Mouse (Mus musculus): ENCODE data around the gene Akap8.

Akap8 gene

GRCm38 (mm10) chr17:32281611-32282310 lies 39.3 kb downstream of the Akap8 start:
- DNase-seq, result no peak

DNA sequence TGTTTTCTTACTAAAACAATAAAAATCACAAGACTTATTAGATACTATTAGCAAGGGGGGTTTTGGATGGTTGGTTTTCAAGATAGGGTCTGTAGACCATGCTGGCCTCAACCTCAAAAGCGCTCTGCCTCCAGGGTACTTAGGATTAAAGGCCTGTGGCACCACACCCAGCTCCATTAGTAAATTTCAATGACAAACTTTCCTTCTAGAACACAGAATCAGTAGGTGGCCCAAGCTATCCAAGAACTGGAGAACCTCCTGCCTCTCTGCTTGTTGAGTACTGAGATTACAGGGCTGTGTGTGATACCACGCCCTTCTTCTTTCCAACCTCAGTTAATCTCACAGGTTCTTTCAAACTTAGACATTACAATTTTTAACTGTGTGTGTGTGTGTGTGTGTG lies 39.9 kb downstream of the Akap8 start:
- no peak for DNase-seq

GRCm38 (mm10) chr17:32280575-32280974 lies 40.5 kb downstream of the Akap8 start:
- DNase-seq, result no peak

DNA sequence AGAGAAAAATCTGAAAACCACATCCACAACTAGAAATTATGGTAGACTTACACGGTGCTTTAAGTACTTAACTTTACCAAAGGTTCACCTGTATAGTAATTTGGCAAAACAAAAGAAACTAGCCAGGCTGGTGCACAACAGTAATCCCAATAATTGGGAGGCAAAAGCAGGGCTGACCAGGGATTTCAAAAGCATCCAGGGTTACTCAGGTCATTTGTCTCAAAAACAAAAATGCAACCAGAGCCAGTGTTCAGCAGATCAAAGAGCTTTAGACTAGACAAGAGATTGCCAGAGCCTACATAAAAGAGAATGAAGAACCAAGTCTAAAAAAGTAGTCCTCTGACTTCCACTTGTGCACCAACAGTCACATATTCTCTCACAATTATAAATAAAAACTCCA lies 43.8 kb downstream of the Akap8 start:
- no peak for DNase-seq

- no peak for DNase-seq
Observed at GRCm38 (mm10) chr17:32275568-32275967, 45.5 kb downstream of the Akap8 start.

- no peak for DNase-seq
Observed at GRCm38 (mm10) chr17:32269151-32269550, 51.9 kb downstream of the Akap8 start.

DNA sequence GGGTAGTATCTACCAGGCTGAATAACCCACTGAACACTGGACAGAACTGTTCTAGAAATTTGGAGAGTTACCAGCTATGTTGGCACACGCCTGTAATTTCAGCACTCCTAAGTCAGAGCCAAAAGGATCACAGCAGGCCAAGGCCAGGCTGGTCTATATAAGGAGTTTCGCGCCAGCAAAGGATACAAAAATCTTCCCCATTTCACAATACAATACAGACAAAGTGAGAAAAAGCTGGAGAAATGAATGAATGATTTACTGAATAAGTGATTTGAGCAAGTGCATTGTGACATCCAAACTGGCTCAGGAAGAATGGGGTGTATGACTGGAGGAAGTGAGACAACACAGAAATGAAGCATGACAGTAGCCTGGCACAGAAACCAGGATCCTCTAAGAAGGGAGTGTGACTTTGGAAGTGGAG lies 52.5 kb downstream of the Akap8 start:
- no peak for DNase-seq

DNA sequence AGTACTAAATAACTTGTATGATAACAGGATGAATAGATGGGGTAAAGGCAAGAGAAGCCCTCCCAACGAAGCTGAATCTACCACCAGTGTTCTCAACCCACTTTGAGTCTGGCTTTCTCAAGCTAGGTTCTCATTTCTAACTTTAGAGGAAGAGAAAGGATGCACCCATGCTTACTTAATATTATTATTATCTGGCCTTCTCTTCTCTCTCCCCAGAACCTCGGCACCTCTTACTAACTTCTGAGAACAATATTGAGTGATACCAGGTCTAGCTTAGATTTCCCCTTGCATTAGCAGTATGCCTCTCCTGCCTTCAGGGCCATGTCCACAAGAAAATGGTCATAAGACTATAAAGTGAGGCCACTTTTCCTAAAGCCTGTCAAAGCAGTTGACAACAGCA lies 52.9 kb downstream of the Akap8 start:
- no peak for DNase-seq

DNA sequence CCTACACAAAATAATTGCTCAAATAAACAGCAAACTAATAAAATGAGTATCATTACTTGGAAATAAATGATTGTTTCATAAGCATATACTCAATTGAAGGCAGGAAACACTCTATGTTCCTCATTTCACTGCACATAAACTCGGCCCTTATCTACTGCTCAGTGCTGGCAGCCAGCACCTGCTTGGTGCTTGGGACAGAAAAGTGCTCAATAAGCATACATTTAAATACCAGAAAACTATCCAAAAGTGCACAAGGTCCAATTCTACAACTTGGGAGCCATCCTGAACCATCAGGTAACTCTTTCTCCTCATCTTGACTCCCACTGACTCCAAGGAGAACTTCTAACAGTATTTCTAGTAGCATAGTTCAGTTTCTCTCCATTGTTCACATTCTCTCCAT lies 53.4 kb downstream of the Akap8 start:
- DNase-seq, result no peak

DNA sequence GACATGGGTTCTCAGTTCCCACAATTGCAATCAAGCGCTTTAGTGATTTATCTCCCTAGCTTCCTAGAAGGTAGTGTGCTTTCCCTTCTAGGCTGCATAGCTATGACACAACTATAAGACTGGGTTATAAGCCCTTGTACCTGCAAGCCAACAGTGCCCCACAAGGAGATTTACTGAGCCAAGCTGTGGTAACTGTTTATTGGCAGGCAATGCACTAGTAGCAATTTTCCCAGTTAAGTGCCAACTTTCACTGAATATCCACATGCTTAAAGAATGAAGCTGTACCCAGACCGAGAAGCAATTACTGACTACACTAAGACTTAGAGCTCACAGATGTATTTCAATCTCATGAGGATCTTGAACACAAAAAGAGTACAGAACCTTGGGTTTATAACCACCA lies 57.4 kb downstream of the Akap8 start:
- no peak for DNase-seq

DNA sequence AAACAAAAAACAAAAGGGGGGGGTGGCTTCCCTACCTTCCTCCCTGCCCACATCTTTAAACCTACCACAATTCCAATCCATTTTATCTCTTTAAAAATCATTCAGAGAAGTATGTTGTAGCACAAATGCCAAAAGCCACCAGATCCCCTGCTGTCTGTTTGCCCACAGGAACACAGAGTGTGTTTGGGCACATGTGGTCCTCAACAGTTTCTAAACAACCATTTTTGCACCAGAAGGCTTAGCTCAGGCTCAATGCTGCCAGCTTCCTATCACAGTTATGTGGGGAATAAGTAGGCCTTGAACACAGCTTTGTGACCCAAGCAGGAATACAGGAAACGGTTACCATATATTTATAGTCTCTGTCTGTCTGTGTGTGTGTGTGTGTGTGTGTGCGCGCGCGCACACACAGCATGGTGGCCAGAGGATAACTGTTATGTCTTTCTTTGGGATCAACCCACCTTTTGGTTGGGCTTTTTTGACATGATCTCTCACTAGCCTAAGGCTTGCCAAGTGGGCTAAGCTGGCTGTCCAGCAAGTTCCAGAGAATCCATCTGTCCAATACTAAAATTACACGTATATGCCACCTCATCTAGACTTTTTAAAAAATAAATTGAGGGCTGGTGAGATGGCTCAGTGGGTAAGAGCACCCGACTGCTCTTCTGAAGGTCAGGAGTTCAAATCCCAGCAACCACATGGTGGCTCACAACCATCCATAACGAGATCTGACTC lies 58.0 kb downstream of the Akap8 start:
- DNase-seq, result no peak

GRCm38 (mm10) chr17:32258869-32259268 lies 62.2 kb downstream of the Akap8 start:
- no peak for DNase-seq

GRCm38 (mm10) chr17:32257944-32258343 lies 63.1 kb downstream of the Akap8 start:
- DNase-seq, result no peak

DNA sequence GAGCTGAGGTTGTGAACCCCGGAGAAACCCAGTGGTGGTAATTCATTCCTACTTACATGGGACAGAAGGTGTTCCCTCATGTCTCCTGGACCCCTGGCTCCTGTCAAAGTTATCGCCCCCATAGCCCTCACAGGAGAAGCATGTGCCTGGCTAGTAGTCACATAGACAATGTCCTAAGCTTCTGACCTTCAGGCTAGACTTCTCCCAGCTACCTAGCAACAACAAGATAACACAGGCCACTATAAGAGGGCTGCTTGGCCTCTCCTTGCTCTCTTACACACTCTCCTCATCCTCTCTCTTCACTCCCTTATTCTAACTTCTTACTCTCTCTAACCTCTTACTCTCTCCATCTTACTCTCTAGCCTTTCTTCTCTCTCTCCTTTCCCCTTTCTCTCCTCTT lies 63.6 kb downstream of the Akap8 start:
- DNase-seq, result no peak

DNA sequence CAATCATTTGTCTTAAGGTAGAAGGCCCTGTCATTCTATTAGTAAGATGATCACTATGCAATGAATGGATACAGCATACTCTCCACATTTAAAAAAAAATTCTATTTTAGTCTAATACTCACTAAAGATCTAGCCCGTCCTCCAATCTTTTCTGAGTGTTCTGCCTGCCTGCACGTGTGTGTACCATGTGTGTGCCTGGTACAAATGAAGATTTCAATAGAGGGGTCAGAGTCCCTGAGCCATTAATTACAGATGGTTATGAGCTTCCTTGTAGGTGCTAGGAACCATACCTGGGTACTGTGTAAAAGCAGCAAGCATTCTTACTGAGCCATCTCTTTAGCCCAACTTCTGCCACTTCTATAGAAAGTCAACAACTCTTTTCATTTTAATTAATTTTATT lies 64.1 kb downstream of the Akap8 start:
- DNase-seq, result no peak

Data from lung, postnatal 4 days (tissue).